9 mouse cellular contexts compared by ENCODE assay signal in genomic region chr2:119040882-119041281, GRCm38 (mm10). TPM values are rescaled to one million over a fixed set of nuclear protein-coding genes. Genes with fewer than 3 reads are reported as not detected.
DNase-seq lines count a peak whose midpoint lies in the region; ATAC-seq and TF ChIP-seq lines count a peak whose summit lies in the region.
"Had no signal": no experiment of that assay in that cellular context is flagged by ENCODE, and none has a peak within 500 bp of the region (broad histone marks: within the 10 kb centered on the region; RNA-seq: fewer than 3 reads in every experiment).

No protein-coding gene starts in this region.

- no peak overlapping the region for H3K4me3 ChIP-seq in hindbrain, postnatal 0 days (ENCODE audit: low read length)
- no peak overlapping the region for H3K4me3 ChIP-seq in hindbrain, embryonic 12.5 days
- H3K4me3 ChIP-seq in spleen, adult 2 months (ENCODE audit: extremely low read depth, insufficient read depth, insufficient read length) = no peak overlapping the region
- no peak overlapping the region for H3K4me3 ChIP-seq in intestine, embryonic 16.5 days (ENCODE audit: low read length)
- H3K4me3 ChIP-seq: hindbrain, embryonic 15.5 days had no signal

- H3K4me2 ChIP-seq in hindbrain, postnatal 0 days (ENCODE audit: low read depth, low read length) = no peak overlapping the region
- no peak overlapping the region for H3K4me2 ChIP-seq in hindbrain, embryonic 12.5 days (replicated peaks)
- H3K4me2 ChIP-seq in intestine, embryonic 16.5 days (ENCODE audit: low read depth, low read length) = no peak overlapping the region
- H3K4me2 ChIP-seq: hindbrain, embryonic 15.5 days had no signal

- H3K9me3 ChIP-seq in hindbrain, postnatal 0 days (ENCODE audit: low read length) = no peaks in the 10 kb centered on the region
- H3K9me3 ChIP-seq in hindbrain, embryonic 12.5 days (replicated peaks) = no peaks in the 10 kb centered on the region
- H3K9me3 ChIP-seq in intestine, embryonic 16.5 days (ENCODE audit: control insufficient read depth, low read length) = no peaks in the 10 kb centered on the region
- H3K9me3 ChIP-seq: hindbrain, embryonic 15.5 days had no signal

- 44% methylated on average over 4 of the region's 4 CpGs for WGBS in hindbrain, postnatal 0 days
- WGBS in hindbrain, embryonic 12.5 days = 58% methylated on average over 4 of the region's 4 CpGs
- 37% methylated on average over 4 of the region's 4 CpGs for WGBS in spleen, adult 2 months
- WGBS in intestine, embryonic 16.5 days = 48% methylated on average over 4 of the region's 4 CpGs

- peaks cover 16% of the 10 kb centered on the region; the same call in 1 of the 2 replicates for H3K36me3 ChIP-seq in hindbrain, postnatal 0 days (ENCODE audit: insufficient read depth, low read length)
- peaks cover 35% of the 10 kb centered on the region for H3K36me3 ChIP-seq in hindbrain, embryonic 12.5 days
- H3K36me3 ChIP-seq in spleen, adult 2 months (ENCODE audit: control insufficient read depth, insufficient read depth, low read length) = no peaks in the 10 kb centered on the region; the same call in 1 of the 2 replicates
- no peaks in the 10 kb centered on the region for H3K36me3 ChIP-seq in intestine, embryonic 16.5 days (ENCODE audit: control insufficient read depth, insufficient read depth, low read length)

- no peak overlapping the region for H3K27ac ChIP-seq in hindbrain, postnatal 0 days
- H3K27ac ChIP-seq in hindbrain, embryonic 12.5 days = no peak overlapping the region
- no peak overlapping the region for H3K27ac ChIP-seq in spleen, adult 2 months (ENCODE audit: insufficient read depth, low read length)
- no peak overlapping the region for H3K27ac ChIP-seq in intestine, embryonic 16.5 days (ENCODE audit: low read length)
- H3K27ac ChIP-seq: hindbrain, embryonic 15.5 days had no signal

- peak; percentile 72 for DNase-seq in hindbrain, postnatal 0 days (ENCODE audit: low spot score)
- DNase-seq in spleen, adult 2 months (ENCODE audit: low read depth in 1 of 2, low spot score in 2 of 2) = no peak
- no peak for DNase-seq in spleen, adult 12 weeks (ENCODE audit: low spot score)
- DNase-seq in embryo, embryonic 10 days (ENCODE audit: low spot score) = peak; percentile 47
- DNase-seq in retina, embryonic 14.5 days (ENCODE audit: low spot score) = peak; percentile 72
- no peak for DNase-seq in urinary bladder, postnatal 25 days (ENCODE audit: low spot score)

- no peaks in the 10 kb centered on the region for H3K27me3 ChIP-seq in hindbrain, postnatal 0 days (ENCODE audit: insufficient read depth, low read length)
- no peaks in the 10 kb centered on the region for H3K27me3 ChIP-seq in hindbrain, embryonic 12.5 days
- no peaks in the 10 kb centered on the region for H3K27me3 ChIP-seq in spleen, adult 2 months (ENCODE audit: control insufficient read depth, insufficient read depth, low read length)
- no peaks in the 10 kb centered on the region for H3K27me3 ChIP-seq in intestine, embryonic 16.5 days (replicated peaks; ENCODE audit: control insufficient read depth, insufficient read depth, low read length)
- H3K27me3 ChIP-seq: hindbrain, embryonic 15.5 days had no signal

- TF ChIP-seq POLR2A in spleen, adult 2 months (IDR thresholded peaks at IDR 0.05; ENCODE audit: low read depth, low read length) = no peak

- H3K9ac ChIP-seq in hindbrain, postnatal 0 days (replicated peaks; ENCODE audit: low read length) = no peak overlapping the region
- no peak overlapping the region for H3K9ac ChIP-seq in hindbrain, embryonic 12.5 days
- no peak overlapping the region for H3K9ac ChIP-seq in intestine, embryonic 16.5 days (ENCODE audit: low read depth, low read length)
- H3K9ac ChIP-seq: hindbrain, embryonic 15.5 days had no signal

- H3K4me1 ChIP-seq in hindbrain, postnatal 0 days (ENCODE audit: insufficient read depth, low read length) = no peaks in the 10 kb centered on the region
- peaks cover 4% of the 10 kb centered on the region; the same call in 1 of the 2 replicates for H3K4me1 ChIP-seq in hindbrain, embryonic 12.5 days
- no peaks in the 10 kb centered on the region for H3K4me1 ChIP-seq in spleen, adult 2 months (ENCODE audit: control insufficient read depth, insufficient read depth, insufficient read length)
- H3K4me1 ChIP-seq in intestine, embryonic 16.5 days (ENCODE audit: control insufficient read depth, insufficient read depth, low read length) = no peaks in the 10 kb centered on the region

- no peak for ATAC-seq in hindbrain, postnatal 0 days
- no peak for ATAC-seq in hindbrain, embryonic 12.5 days (ENCODE audit: low FRiP score)
- ATAC-seq in intestine, embryonic 16.5 days = no peak

- peak; percentile 68 for TF ChIP-seq CTCF in hindbrain, postnatal 0 days (IDR thresholded peaks at IDR 0.05; ENCODE audit: low read depth)
- TF ChIP-seq CTCF in spleen, adult 2 months (IDR thresholded peaks at IDR 0.05; ENCODE audit: extremely low read depth, insufficient read depth, insufficient read length, insufficient replicate concordance) = peak; percentile 17; the same call in 1 of the 2 replicates

RNA-seq across cellular contexts. Expression of gene Knl1, which starts 6.0 kb away (rescaled TPM):
- total RNA-seq in hindbrain, postnatal 0 days (2014; rRNA removed) = 3.0 and 3.7 TPM in 2 replicates
- 10.0 and 14.3 TPM in 2 replicates for polyA plus RNA-seq in hindbrain, postnatal 0 days (2015; fragmentation: Nextera tagmentation; extraction: Ambion mirVana)
- 37.8 and 39.3 TPM in 2 replicates for polyA plus RNA-seq in hindbrain, embryonic 12.5 days (2016; fragmentation: Nextera tagmentation; extraction: Ambion mirVana)
- 0.35 and 0.42 TPM in 2 replicates for polyA plus RNA-seq in spleen, adult 2 months (2012; rRNA removed)
- 28.3 and 37.8 TPM in 2 replicates for polyA plus RNA-seq in intestine, embryonic 16.5 days (2015; fragmentation: Nextera tagmentation; extraction: Ambion mirVana)

RNA-seq across cellular contexts. Expression of gene Rpusd2, which starts 6.3 kb away (rescaled TPM):
- total RNA-seq in hindbrain, postnatal 0 days (2014; rRNA removed) = 10.4 and 11.2 TPM in 2 replicates
- polyA plus RNA-seq in hindbrain, postnatal 0 days (2015; fragmentation: Nextera tagmentation; extraction: Ambion mirVana) = 3.3 and 4.5 TPM in 2 replicates
- 5.3 and 5.5 TPM in 2 replicates for polyA plus RNA-seq in hindbrain, embryonic 12.5 days (2016; fragmentation: Nextera tagmentation; extraction: Ambion mirVana)
- polyA plus RNA-seq in spleen, adult 2 months (2012; rRNA removed) = 3.2 and 4.3 TPM in 2 replicates
- 3.9 TPM in 2 replicates for polyA plus RNA-seq in intestine, embryonic 16.5 days (2015; fragmentation: Nextera tagmentation; extraction: Ambion mirVana)

RNA-seq across cellular contexts. Expression of gene Ccdc32, which starts 11.7 kb away (rescaled TPM):
- 26.1 and 33.1 TPM in 2 replicates for total RNA-seq in hindbrain, postnatal 0 days (2014; rRNA removed)
- 47.7 and 47.9 TPM in 2 replicates for polyA plus RNA-seq in hindbrain, postnatal 0 days (2015; fragmentation: Nextera tagmentation; extraction: Ambion mirVana)
- polyA plus RNA-seq in hindbrain, embryonic 12.5 days (2016; fragmentation: Nextera tagmentation; extraction: Ambion mirVana) = 27.3 and 27.6 TPM in 2 replicates
- 3.9 and 4.0 TPM in 2 replicates for polyA plus RNA-seq in spleen, adult 2 months (2012; rRNA removed)
- 37.6 and 39.9 TPM in 2 replicates for polyA plus RNA-seq in intestine, embryonic 16.5 days (2015; fragmentation: Nextera tagmentation; extraction: Ambion mirVana)

Comparison
In these comparisons a context has a peak if more than half of its experiments do, and no peak if none do; other contexts are left out.
1. DNase-seq: peak in hindbrain, postnatal 0 days (single experiment), embryo, embryonic 10 days (single experiment) and retina, embryonic 14.5 days (single experiment); none in spleen, adult 2 months (0 of 2), spleen, adult 12 weeks (single experiment) and urinary bladder, postnatal 25 days (single experiment).